Mouse (Mus musculus) lung, adult 2 months (tissue): Measurements from ENCODE around the gene Gja8.

Experiments used
- CTCF ChIP-seq: fragments of 200-500 bp; IDR thresholded peaks from 2 replicates; pipeline ENCODE4 v1.5.1; 2011; ENCODE audit warnings: mild to moderate bottlenecking, low read length, control low read depth; ENCODE audit not compliant: insufficient read depth
- POLR2A ChIP-seq: fragments of 200-500 bp; IDR thresholded peaks from 2 replicates; pipeline ENCODE4 v1.6.1; 2011; ENCODE audit warnings: low read depth, mild to moderate bottlenecking, control low read depth, low read length, borderline replicate concordance; ENCODE audit errors: extremely low read depth

- no peak for TF ChIP-seq CTCF
- TF ChIP-seq POLR2A = no peak
These were observed 50.8 kb downstream of the Gja8 start for GRCm38 (mm10) chr3:96874808-96875571.
